Mouse (Mus musculus) layer of hippocampus, adult 9-10 months (tissue): ENCODE results near the gene Il10.
"Not testable (repeated sequence)": the region's sequence is repeated elsewhere in the genome, so short reads cannot be mapped to it uniquely, and the experiment has no call there.

Experiments used
- DNase-seq: peaks from one replicate; pipeline ENCODE4 v3.0.0; 2022; ENCODE audit warnings: low spot score

Gene Il10

GRCm38 (mm10) chr1:131020425-131021310, 1.0 kb downstream of the Il10 start:
- no peak for DNase-seq

- no peak for DNase-seq
These were observed 1.8 kb downstream of the Il10 start for GRCm38 (mm10) chr1:131021438-131021837.

- no peak for DNase-seq
These were observed 2.4 kb downstream of the Il10 start for GRCm38 (mm10) chr1:131021900-131022590.

- DNase-seq: no peak
These were observed 3.1 kb downstream of the Il10 start for GRCm38 (mm10) chr1:131022591-131023249.

GRCm38 (mm10) chr1:131023250-131023858, 3.7 kb downstream of the Il10 start:
- not testable (repeated sequence) for DNase-seq

GRCm38 (mm10) chr1:131024900-131025842, 5.5 kb downstream of the Il10 start:
- DNase-seq: no peak

GRCm38 (mm10) chr1:131025843-131026190, 6.2 kb downstream of the Il10 start:
- DNase-seq: no peak

GRCm38 (mm10) chr1:131029215-131029614, 9.6 kb downstream of the Il10 start:
- DNase-seq: no peak

- no peak for DNase-seq
These were observed 10.6 kb downstream of the Il10 start for GRCm38 (mm10) chr1:131030261-131030660.

GRCm38 (mm10) chr1:131031267-131031666, 11.6 kb downstream of the Il10 start:
- no peak for DNase-seq

GRCm38 (mm10) chr1:131038001-131038400, 18.4 kb downstream of the Il10 start:
- no peak for DNase-seq

GRCm38 (mm10) chr1:131038415-131039017, 18.9 kb downstream of the Il10 start:
- DNase-seq: no peak

- DNase-seq: no peak
These were observed 19.8 kb downstream of the Il10 start for GRCm38 (mm10) chr1:131039479-131039878.

- DNase-seq: no peak
These were observed 22.6 kb downstream of the Il10 start for GRCm38 (mm10) chr1:131042263-131042662.

- DNase-seq: no peak
These were observed 23.1 kb downstream of the Il10 start for GRCm38 (mm10) chr1:131042721-131043120.

GRCm38 (mm10) chr1:131043636-131044035, 24.0 kb downstream of the Il10 start:
- DNase-seq: no peak

- DNase-seq: no peak
These were observed 26.2 kb downstream of the Il10 start for GRCm38 (mm10) chr1:131045723-131046355.

GRCm38 (mm10) chr1:131046607-131047006, 27.0 kb downstream of the Il10 start:
- no peak for DNase-seq

GRCm38 (mm10) chr1:131048121-131048863, 28.6 kb downstream of the Il10 start:
- no peak for DNase-seq

- no peak for DNase-seq
These were observed 29.3 kb downstream of the Il10 start for GRCm38 (mm10) chr1:131048946-131049345.
